Mouse (Mus musculus): ENCODE measurements around the gene Gpr37l1.

The Gpr37l1 gene

DNA sequence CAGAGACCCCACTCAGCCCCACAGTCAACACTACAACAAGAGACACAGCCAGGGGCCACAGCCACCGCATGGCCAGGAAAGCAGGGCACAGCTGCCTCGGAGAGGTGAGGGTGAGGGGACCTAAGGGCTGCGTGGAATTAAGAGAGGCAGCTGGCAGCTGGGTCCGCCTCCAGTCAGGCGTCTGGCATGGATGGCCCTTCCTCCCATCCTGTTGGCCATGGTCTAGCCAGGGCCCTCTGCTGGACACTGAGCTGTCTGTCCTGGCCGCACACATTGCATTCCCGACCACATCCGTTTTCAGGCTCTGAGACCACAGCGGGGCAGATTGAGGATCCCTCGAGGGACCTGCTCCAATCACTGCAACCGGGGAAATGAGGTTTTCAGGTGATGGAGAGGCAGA, at the start of gene Gpr37l1:
Gene Gpr37l1 (minus strand): TSS at position 247 of the 400 bp plus-strand sequence.
- in situ Hi-C loops (cut with MboI; ENCODE audit: low pct_unique_long_range_greater_than_20kb in 1 of 2, low sequenced_read_pairs in 2 of 2, unreplicated experiment in 1 of 2): no loop called here

DNA sequence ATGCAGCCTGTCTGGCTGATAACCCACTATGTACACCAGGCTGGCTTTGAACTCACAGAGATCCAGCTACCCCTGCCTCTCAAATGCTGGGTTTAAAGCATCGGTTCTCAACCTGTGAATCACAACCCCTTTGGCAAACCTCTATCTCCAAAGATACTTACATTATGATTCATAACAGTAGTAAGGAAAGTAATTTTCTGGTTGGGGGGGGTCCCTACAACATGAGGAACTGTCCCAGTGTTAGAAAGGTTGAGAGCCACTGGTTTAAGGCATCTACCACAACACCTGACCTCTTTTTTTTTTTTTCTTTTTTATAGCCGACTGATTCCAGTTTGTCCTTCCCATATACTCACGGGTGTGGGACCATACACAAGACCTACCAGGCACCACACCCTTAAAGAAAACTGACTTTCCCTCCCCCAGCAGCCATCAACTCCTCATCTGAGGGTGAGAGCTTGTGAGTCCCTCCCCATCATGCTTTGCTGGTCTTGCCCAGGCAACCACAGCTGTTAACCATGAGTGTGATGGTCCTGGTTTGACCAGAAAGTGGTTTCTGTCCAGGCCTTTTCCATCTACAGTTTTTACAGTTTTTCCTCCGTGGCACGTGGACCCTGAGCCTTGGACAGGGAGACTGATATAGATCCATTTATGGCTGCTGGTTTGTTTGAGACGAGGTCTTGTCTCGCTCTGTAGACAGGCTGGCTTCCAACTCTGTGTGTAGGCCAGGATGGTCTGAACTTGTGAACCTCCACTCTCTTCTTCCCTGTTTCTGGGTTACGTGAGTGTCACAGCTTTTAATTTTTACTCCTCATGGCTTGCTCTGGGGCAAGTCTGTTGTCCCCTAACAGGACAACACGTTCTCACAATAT, 46.5 kb upstream of the Gpr37l1 start:
- in situ Hi-C loops (cut with MboI; ENCODE audit: low pct_unique_long_range_greater_than_20kb in 1 of 2, low sequenced_read_pairs in 2 of 2, unreplicated experiment in 1 of 2): no loop called here

DNA sequence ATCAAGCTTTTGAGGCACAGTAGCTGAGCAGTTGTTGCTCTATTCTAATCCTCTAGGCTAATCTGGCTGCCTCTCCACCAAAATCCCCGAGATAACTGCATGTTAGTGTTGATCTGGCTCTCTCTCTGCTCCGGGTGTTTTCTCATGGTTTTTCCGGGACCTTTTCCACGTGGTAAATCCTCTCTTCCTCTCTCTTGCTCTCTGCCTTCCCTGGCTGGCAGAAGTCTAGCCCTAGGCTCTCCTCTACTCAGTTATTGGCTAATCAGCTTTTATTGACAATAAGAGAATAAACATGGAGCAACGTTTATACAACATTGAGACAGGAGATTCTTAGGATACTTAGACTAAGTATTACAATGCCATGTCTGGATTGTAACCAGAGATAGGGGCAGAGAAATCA, 42.9 kb upstream of the Gpr37l1 start:
- in situ Hi-C loops (cut with MboI; ENCODE audit: low pct_unique_long_range_greater_than_20kb in 1 of 2, low sequenced_read_pairs in 2 of 2, unreplicated experiment in 1 of 2): no loop called here

DNA sequence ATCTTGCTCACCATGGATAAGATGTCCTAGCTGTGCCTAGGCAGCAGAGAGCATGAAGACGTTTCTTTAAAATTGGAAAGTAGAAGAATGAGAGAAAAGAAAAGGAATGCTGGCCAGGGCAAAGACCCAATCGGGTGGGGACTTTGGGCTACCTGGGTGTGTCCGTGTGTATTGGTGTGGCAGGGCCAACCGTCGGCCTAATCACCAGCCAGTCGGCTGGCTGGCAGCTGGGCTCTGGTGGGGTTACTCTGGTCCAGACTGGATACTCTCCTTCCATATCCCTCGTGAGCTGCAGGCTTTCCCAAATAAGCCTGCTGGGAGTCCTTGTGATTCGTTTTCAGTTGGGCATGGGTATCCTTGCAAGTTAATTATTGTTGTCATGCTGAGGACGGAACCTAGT, 41.2 kb upstream of the Gpr37l1 start:
- in situ Hi-C loops (cut with MboI; ENCODE audit: low pct_unique_long_range_greater_than_20kb in 1 of 2, low sequenced_read_pairs in 2 of 2, unreplicated experiment in 1 of 2): no loop called here

DNA sequence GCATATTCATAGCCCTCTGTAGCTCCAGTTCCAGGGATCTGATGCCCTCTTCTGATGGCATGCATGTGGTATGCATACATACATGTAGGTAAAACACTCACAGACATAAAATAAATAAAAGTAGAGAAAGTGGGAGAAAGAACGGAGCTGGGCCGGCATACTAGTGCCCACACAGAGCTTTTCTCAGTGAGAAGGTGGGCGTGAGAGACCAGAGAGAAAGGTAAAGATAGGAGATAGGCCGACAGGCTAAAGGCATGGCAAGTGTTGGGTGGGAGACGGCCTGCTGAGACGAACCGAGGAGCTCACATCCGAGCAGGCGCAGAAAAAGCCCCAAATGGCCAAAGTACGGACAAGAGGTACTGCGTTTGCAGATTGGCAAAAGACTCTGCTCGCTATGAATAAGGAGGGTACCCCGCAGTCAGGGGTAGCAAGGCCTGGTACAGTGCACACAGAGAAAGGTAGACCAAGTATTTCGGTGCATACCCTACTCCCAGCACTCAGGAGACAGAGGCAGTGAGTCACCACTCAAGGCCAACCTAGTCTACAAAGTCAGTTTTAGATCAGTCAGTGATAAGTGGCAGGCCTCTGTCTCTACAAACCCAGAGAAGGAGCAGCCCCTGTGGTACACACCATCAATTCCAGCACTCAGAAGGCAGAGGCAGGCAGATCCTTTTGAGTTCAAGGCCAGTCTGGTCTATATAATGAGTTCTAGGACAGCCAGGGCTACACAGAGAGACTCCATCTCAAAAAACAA, 39.3 kb upstream of the Gpr37l1 start:
- in situ Hi-C loops (cut with MboI; ENCODE audit: low pct_unique_long_range_greater_than_20kb in 1 of 2, low sequenced_read_pairs in 2 of 2, unreplicated experiment in 1 of 2): no loop called here

DNA sequence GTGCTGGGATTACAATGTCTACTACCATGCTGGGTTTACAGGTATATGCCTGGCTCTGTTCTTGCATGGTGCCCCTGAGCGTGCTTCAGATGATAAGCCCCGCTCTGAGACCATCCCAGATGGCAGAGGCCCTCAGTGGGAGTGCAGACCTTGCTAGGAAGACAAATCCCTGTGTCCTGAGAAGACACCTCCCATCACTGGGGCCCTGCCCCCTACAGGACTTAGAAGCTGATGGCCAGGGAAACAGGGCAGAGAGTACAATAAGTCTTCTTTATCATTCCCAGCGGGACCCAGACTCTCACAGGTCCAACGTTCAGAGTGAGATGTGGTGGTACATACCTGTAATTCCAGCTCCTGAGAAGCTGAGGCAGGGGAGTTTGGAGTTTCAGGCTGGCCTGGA, 37.8 kb upstream of the Gpr37l1 start:
- in situ Hi-C loops (cut with MboI; ENCODE audit: low pct_unique_long_range_greater_than_20kb in 1 of 2, low sequenced_read_pairs in 2 of 2, unreplicated experiment in 1 of 2): no loop called here

DNA sequence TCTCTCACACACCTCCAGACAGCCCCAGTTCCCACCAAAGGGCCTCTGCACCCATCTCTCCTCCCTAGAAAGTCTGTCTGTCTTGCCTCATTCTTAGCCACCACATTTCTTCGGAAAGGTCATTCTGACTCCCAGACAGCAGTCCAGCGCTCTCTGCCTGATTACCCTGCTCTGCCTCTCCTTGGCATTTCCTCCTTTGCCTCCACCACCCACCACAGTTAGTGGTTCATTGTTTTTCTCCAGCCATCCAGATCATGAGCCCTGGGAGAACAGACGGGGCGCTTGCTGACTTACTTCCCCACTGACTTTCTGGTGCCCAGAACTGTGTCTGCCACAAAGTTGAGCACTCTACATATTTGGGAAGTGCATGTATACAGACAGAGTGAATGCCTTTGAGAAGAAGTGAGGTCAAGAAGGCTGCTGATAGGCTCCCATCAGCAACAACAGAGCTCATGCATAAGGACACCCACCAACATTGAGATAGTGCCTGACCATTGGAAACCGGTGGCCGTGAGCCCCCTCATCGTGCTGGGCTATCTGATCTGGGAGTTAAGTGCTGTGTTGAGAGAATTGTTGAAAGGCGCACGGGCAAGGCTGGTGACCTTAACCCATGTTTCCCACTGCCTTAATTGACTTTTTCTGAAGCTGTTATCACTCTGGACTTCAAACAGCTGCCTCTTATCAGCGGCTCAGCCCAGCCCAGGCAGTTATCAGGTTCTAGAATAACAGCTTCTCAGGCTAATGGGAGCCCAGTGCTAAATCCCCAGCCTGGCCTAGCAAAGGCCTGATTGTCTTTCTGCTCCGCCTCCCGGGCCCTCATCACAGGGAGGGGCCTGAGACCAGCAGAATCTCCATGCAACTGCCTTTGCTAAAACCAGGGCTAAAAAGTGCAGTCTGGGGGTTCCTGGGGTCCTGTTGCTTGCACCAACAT, 37.0 kb upstream of the Gpr37l1 start:
- in situ Hi-C loops (cut with MboI; ENCODE audit: low pct_unique_long_range_greater_than_20kb in 1 of 2, low sequenced_read_pairs in 2 of 2, unreplicated experiment in 1 of 2): no loop called here

DNA sequence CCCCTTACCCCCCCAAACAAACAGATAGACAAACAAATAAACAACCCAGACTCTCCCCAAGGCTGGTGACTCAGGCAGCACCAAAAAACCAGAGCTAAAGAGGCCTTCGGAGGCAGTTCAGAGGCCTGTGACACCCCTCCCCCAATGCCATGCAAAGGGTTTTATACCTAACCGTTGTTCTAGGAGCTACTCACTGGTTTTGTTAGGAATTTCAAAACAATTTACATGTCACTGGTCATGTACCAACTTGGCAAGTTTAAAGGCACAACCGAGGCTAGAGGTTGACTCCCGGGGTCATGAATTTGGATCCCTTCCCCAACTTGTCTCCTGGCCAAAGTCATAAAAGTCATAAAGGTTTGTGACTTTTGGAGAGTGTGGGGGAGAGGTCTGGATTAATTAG, 32.9 kb upstream of the Gpr37l1 start:
- in situ Hi-C loops (cut with MboI; ENCODE audit: low pct_unique_long_range_greater_than_20kb in 1 of 2, low sequenced_read_pairs in 2 of 2, unreplicated experiment in 1 of 2): no loop called here

DNA sequence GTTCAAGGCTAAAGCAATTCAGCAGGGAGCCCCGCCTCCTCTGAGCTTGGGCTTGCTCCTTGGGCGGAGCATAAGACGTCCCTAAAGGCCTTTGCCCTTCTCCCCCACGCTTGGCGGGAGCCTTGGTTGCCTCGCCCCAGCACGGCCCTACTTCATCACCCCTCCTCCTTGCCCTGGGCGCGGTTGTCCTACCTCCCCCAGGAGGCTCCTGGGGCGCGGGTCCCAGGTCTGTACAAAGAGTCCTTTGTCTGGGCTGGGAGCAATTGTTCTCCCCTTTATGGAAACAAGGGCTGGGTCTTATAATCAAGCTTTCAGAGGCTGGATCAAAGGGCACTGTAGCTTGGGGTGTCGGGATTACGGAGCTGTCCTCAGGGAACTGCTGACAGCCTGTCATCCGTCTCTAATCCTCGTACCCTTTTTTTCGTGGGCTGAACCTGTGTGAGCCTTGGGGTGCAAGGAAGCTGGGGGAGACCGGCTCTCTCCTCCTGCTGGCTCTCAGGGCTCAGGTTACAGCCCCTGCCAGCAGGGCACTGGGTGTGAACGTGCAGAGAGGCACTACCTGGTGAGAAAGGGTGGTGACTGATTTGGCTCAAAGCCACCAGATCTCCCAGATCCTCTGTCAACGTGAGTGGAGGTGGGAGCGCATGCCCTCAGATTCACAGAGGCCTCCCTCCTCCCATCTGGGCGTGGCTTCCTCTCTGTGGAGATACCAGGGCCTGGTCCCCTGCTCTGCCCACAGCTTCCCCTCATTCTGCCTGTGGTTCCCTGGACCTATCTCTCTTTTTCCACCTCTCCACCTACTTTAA, 31.7 kb upstream of the Gpr37l1 start:
- in situ Hi-C loops (cut with MboI; ENCODE audit: low pct_unique_long_range_greater_than_20kb in 1 of 2, low sequenced_read_pairs in 2 of 2, unreplicated experiment in 1 of 2): loop anchor here in 1 of 2 experiments (25.0 kb wide), 1 partner anchor 488 kb away; no protein-coding TSS in a partner anchor

DNA sequence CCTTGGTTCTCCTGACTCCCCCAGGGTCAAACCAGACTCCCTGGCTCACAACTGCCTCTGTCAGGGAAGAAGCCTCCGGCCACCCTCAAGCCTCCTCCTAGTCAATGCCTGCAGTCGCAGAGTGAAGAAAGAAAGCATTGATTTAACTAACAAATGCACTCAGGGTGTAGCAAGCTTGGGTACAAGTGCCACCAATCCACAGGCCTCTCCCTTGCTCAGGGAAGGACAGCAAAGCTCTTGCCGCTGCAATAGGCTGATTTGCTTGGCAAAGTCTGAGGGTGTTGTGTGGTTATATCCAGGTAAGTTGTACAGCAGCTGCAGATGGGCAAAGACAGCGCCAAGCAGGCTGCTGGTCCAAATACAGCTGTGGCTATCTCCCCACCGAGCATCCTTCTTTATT, 30.9 kb upstream of the Gpr37l1 start:
- in situ Hi-C loops (cut with MboI; ENCODE audit: low pct_unique_long_range_greater_than_20kb in 1 of 2, low sequenced_read_pairs in 2 of 2, unreplicated experiment in 1 of 2): loop anchor here in 1 of 2 experiments (25.0 kb wide), 1 partner anchor 489 kb away; no protein-coding TSS in a partner anchor

DNA sequence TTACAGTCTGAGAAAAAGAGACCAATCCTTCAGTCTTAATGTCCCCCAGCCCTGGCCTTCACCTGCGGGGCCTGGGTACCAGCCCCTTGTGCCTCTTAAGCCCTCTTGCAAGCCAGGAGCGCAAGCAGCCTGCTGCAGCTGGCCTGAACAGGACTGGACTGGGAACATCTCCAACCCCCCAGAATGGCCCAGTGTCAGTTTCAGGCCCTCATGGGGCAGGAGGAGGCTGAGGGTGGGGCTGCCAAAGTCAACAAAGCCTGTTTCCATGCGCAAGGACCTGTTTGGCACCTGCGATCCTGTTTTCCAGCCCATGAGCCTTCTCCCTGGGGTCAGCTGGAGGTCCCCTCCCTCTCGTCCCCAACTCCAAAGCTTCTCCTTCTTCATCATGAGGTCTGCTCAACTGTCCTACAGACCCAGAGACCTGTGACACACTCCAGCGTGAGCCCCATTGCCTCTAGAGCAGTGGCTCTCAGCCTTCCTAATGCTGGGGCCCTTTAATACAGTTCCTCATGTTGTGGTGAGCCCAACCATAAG, 28.5 kb upstream of the Gpr37l1 start:
- in situ Hi-C loops (cut with MboI; ENCODE audit: low pct_unique_long_range_greater_than_20kb in 1 of 2, low sequenced_read_pairs in 2 of 2, unreplicated experiment in 1 of 2): loop anchor here in 1 of 2 experiments (25.0 kb wide), 1 partner anchor 491 kb away; no protein-coding TSS in a partner anchor

DNA sequence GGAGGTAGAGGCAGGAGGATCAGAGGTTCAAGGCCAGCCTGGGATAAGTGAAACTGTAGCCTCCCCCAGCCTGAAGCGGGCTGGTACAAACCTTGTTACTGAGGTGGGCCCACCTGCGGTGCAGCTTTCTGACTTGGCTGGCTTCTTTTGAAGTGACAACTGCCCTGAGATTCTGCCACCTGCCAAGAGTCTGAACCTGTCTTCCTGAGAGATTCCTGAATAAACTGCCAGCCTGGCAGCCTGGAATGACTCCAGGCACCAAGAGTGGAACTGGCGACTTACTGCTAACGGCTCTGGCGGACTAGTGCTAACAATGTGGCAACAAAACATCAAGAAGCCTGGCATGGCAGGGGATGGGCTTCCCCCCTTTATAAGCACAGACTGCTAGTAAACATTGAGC, 26.9 kb upstream of the Gpr37l1 start:
- in situ Hi-C loops (cut with MboI; ENCODE audit: low pct_unique_long_range_greater_than_20kb in 1 of 2, low sequenced_read_pairs in 2 of 2, unreplicated experiment in 1 of 2): loop anchor here in 1 of 2 experiments (25.0 kb wide), 1 partner anchor 493 kb away; no protein-coding TSS in a partner anchor

DNA sequence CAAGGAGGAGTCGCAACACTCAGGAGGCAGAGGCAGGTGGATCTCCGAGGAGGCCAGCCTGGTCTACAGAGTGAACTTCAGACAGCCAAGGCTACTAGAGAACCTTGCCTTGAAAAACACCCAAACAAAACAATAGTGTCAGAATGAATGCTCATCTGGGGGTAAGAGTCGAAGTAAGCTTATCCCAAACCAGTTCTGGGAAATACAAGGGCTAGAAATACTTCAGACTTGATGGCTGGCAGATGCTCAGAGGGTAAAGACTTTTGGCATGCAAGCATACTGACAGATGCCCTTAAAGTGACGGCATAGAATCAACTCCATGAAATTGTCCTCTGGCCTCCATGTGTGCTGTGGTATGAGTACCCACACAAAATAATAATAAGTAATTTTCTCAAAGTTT, 21.7 kb upstream of the Gpr37l1 start:
- in situ Hi-C loops (cut with MboI; ENCODE audit: low pct_unique_long_range_greater_than_20kb in 1 of 2, low sequenced_read_pairs in 2 of 2, unreplicated experiment in 1 of 2): loop anchor here in 1 of 2 experiments (25.0 kb wide), 1 partner anchor 498 kb away; no protein-coding TSS in a partner anchor

DNA sequence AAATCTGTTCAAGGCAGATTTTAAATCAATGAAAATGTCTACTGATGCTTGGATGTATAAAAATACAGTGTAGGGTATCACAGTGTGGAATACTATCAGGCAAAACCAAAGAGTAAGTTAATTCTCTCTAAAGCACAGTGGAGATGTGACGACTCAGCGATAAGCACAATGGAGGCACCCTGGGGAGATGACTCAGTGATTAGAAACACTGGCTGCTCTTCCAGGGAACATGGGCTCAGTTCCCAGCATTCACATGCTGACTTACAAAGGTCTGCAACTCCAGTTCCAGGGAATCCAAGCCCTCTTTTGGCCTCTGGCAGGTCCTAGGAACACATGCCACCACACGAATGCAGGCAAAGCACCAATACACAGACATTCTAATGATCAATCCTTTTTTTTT, 20.7 kb upstream of the Gpr37l1 start:
- in situ Hi-C loops (cut with MboI; ENCODE audit: low pct_unique_long_range_greater_than_20kb in 1 of 2, low sequenced_read_pairs in 2 of 2, unreplicated experiment in 1 of 2): loop anchor here in 1 of 2 experiments (25.0 kb wide), 1 partner anchor 499 kb away; no protein-coding TSS in a partner anchor

DNA sequence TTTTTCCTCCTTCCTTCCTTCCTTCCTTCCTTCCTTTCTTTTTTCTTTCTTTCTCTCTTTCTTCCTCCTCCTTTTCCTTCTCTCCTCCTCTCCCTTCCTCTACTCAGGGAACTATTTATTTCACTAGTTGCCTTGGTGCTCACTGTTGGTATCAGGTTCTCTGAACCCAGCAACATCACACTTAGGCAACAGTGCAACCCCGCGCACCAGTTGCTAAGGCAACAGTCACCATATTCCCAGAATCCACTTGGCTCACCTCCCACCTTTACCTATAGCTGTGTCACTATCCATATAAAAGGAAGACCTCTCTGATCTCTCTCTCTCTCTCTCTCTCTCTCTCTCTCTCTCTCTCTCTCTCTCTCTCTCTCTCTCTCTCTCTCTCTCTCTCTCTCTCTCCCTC, 19.5 kb upstream of the Gpr37l1 start:
- in situ Hi-C loops (cut with MboI; ENCODE audit: low pct_unique_long_range_greater_than_20kb in 1 of 2, low sequenced_read_pairs in 2 of 2, unreplicated experiment in 1 of 2): loop anchor here in 1 of 2 experiments (25.0 kb wide), 1 partner anchor 500 kb away; no protein-coding TSS in a partner anchor

DNA sequence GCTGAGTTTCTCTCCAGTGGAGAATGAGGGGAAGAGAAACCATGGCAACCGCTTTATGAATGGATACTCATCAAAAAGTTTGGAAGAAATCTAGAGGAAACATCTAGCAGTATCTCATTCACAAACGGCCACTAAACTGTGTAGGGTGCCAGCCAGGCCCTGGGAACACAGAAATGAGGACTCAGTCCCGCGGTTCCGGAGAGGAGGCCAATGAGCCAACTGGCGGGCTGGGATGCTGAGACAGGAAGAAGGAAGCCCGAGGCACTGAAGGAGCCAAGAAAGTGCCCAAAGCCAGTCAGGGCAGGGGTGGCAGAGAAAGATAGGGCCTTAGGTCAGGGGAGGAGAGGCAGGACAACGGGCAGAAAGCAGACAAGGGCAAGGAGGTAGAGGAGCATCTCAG, 18.9 kb upstream of the Gpr37l1 start:
- in situ Hi-C loops (cut with MboI; ENCODE audit: low pct_unique_long_range_greater_than_20kb in 1 of 2, low sequenced_read_pairs in 2 of 2, unreplicated experiment in 1 of 2): loop anchor here in 1 of 2 experiments (25.0 kb wide), 1 partner anchor 501 kb away; no protein-coding TSS in a partner anchor

DNA sequence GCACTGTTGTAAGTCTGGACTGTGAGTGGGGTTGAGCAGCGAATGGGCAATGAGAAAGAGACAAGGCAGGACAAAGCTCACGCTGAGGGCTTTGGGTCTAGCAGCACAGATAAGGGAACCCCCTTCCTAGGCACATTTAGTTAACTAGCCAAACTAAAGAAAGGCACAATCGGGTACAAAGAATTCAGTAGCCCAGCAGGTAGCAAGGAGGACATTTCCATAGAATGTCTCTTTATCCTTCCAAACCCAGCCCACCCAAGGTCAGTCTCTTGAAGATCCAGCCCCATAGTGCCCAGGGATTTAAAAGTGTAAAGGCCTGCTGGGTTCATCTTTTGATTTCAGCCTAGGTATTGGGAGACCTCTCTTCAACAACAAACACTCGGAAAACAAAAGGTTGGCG, 18.5 kb upstream of the Gpr37l1 start:
- in situ Hi-C loops (cut with MboI; ENCODE audit: low pct_unique_long_range_greater_than_20kb in 1 of 2, low sequenced_read_pairs in 2 of 2, unreplicated experiment in 1 of 2): loop anchor here in 1 of 2 experiments (25.0 kb wide), 1 partner anchor 501 kb away; no protein-coding TSS in a partner anchor
